Mouse (Mus musculus) fibroblast of lung, adult 2 months (primary cell): ENCODE measurements around the gene Patl2.
"Not testable (repeated sequence)": the region's sequence is repeated elsewhere in the genome, so short reads cannot be mapped to it uniquely, and the experiment has no call there.

Experiments used
- DNase-seq: peaks from one replicate; pipeline ENCODE4 v3.0.0-alpha.2; 2011; ENCODE audit warnings: low read depth

The Patl2 gene

DNA sequence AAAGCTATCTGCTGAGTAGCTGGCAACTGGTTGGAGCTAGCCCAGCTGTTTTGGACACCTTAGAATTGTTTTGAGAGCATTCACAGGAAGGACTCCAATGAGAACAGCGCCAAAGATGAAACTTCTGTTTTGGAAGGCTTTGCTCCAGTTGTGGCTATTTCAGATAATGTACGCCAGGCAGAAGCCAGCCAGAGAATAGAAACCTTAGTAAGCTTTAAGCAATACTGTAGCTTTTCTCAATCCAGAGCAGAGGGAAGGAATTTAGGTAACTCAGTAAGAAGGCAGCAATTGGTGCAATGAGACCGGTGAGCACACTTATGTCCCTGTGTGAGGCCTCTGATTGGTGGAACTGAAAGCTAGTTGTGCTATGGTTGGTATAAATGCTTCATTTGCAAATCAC is 42.9 kb downstream of the Patl2 start:
- no peak for DNase-seq

DNA sequence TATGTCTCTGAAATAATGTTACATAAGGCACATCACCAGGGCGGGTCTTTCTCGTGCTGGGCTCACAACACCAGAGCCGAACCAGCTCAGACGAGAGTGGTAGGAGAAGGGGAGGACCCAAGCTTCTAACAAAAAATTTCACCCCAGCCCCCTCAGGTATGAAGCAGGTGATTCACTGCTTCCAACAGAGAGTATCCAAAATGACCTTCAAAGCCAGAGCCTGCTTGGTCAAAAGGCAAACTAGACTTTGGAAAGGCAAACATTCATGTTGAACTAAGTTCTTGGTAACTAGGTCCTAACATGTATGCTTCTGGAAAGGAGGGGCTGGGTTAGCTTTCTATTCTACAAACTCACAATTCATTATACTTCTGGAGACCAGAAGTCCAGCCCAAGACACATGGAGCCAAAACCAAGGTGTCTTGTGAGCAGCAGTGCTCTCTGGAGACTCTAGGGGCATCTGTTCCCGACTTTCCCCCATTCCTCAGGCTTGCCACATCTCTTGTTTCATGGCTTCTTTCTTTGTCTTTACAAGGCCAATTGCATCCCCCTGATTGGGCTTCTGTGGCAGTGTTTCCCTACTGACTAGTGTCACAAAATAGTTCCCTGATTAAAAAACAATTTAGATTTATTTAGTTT is 44.5 kb downstream of the Patl2 start:
- no peak for DNase-seq

DNA sequence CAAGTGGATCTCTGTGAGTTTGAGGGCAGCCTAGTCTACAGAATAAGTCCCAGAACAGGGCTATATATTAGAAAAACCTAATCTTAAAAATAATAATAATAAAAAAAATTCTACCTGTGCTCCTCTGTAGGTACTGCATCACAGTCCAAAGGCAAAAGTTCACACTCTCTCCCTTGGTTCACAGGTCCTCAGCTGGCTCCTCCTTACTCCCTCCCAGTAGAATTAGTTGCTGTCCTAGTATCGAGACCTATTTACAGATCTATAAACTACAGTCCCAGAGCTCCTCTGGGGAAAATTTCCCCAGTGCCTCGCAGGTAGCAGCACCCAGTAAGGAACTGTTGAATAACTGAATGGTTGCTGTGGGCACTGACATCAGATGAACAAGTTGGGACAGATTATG is 45.2 kb downstream of the Patl2 start:
- no peak for DNase-seq

DNA sequence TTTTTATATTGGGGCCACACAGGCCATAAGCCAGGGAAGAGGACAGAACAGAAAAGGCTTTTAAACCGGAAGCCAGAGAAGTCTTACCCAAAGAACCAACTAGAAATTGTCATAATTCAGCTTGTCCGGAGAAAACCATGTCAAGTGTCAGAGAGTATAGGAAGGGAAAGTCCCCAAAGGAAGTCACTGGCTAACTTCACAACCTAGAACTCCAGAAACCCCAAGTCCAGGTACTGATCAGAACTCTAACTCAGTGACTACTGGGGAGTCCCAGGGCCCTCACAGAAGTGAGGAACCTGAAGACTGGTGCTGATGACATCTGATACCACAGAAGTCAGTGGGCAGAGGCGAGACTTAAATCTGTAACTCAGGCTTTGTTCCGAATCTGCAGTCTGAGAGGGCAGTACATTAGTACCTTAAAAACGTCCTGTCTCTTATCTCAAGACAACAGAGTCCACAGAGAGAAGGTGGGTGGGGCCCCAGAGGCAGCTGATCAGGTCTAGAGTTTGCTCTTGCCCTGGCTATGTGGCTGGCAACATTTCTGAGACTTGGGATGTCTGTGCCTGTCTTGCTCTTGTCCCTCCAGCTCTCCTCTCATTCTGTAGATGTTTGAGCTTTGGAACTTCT is 48.0 kb downstream of the Patl2 start:
- no peak for DNase-seq

DNA sequence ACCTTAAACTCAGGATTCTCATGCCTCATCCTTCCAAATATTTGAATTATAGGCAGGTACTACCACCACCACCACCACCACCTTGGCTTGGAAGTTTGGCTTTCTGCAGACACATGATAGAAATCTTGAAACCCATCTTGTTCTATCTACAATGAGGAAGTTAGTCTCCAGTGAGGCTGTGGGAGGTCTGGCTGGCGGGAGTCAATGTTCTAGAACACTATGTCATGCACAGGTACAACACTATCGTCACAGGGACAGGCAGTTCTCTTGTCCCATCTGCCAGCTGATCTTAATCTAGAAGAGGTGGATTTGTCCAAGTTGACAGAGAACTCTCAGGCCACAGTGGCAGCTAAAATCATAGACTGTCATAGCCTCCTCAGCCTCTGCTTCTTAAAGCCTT is 53.4 kb downstream of the Patl2 start:
- no peak for DNase-seq

DNA sequence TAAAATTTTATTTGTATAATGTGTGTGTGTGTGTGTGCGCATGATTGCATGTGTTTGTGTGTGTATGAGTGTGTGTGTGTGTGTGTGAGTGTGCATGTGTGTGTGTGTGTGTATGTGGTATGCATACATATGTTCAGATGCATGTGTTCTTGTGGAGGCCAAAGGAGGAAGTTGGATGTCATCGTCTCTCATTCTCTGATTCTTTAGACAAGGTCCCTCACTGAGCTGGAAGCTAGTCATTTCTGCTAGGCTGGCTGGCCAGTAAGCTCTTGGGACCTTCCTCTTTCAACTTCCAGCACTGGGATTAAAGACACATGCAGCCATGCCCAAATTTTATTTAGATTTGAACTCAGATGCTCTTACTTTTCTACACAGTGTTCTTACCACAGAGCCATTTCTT is 53.9 kb downstream of the Patl2 start:
- no peak for DNase-seq

DNA sequence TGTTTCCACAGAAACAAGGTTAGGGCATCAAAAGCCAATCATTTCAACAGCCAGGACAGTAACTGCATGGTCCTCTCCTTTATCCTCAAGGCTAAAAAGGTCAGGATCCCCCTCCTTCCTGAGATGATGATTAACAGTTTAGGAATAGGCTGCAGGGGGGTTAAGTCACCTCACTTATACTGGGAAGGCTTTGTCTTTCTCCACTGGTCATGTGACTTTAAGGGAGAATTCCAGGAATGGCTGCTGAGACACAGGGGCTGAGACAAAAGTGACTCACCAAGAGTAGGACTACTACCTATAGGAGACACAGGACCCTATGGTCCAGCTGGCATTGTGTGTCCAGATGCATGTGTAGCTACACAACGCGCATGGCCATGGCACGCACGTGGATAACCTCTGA is 58.4 kb downstream of the Patl2 start:
- no peak for DNase-seq

DNA sequence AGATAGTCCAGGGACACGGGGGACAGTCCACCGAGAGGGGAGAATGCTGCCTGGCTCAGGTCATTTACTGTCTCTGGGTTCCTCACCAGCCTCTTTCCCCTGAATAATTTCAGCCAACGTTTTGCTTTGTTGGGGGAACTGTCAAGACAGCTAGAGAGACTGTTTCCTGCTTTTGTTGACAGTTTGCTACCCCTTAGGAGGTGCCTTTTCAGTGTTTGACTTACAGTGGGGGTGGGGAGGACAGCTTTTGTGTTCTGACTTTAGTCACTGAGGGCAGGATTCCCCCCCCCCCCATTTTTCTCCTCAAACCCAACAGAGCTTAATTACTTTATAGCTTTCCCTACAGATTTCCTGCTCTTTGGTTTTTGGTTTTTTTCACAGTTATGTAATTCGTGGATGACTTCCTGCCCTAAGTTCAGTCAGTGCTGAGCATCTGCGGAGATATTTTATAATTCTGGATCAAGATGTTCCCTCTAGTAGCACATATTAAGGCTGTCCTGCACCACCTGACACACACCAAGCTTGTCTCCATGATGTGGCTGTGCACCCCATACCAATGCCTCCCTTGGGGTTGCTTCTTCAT is 59.1 kb downstream of the Patl2 start:
- DNase-seq = no peak

DNA sequence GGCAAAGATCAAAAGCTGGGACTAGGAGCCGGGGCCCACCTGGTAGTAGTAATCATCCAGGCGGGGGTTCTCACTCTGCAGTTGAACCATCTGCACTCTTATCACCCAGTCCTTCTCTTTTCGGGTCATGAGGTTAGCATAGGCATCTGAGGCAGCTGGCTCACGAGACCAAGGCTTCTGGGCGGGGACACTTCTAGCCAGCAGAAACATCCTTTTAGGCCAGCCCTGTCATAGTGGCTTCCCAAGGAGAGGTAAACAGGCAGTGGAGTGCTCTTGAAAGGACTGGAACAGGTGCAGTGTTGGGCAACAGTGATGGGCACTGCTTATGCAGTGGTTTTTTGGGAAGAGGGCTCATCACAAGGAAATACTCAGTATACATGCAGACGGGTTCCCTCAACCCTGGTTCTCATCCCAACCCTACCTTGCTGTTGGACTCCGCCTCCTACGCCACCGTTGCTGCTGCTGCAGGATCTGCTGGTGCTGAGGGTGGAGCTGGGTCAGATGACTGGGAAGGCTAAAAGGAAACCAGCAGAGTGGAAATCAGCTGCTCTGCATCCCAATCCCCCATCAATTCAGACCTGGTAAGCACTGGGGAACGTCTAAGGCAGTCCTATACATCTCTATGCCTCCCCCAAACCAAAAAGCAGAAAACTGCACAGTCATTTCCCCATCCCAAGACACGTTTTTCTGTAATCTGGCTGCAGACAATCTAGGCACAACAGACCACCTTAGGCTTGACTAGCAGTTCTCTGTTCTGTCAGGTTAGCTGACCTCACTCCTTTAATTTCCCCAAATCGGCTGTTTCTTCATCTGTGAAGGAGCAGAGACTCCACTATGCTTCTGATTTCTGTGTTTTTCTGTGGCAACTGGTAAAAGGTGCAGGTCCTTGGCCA is 60.1 kb downstream of the Patl2 start:
- no peak for DNase-seq

DNA sequence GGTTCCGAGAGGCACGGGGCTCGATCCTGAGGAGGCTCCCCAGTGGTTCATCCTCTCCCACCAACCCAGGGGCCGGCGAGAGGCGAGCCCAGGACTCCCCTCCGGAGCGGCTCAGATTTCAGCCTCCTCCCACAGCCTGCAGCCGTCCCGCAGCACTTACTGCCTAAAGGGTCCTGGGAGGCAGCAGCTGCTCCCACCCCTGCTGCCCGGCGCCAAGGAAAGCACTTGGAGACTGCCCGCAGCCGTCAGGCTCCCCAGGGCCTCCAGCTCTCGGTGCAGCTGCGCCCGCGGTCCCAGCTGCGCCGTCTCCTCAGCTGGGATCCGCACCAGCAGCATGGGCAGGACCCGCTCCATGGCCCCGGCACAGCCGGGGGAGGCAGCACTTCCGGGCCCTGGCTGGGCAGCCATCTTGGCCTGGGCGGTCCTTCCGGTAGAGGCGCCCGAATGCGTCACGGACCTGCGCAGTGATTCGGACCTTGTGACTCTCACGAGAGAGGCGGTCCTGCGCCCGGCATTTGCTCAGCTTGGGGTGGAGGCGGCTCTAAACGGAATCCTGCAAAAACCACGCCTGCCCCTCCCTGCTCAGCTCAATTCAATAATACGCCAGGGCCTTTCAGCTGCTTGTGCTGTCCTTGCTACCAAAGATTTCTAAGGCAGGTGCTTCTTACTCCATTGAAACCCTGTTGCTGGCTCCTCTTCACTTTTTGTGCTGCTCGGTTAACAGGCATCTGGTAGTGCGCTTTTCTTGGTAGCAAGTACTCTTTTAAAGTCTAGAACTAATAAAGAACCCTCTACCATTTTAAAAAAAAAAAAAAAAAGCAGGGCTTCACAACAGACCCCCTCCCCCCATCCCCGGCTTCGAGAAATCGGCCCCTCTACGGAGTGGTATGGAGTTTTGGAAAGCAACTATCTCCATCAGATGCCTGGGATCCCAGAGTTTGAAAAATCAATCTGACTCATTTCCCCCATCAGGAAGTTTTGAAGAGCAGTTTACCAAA is 67.7 kb downstream of the Patl2 start, which contains the start of gene Spg11:
Gene Spg11, minus strand, starts transcription at position 426 of the 998 bp plus-strand sequence.
- DNase-seq = peak; percentile 94

DNA sequence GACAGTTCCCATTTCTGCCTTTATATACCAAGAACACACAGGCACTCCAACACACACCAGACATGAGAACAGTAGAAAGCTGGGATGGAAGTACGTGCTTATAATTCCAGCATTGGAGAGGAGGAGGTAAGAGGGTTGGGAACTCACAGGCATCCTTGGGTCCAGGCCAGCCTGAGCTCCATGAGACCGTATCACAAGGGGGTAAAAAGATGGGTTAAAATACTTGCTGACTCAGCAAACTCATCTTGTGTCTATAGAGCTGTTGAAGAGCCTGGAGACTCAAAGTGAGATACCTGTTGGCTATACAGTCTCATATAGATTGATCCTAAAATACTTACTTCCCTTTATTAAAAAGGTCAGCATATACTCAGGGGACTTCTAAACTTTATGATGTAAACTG is 69.1 kb downstream of the Patl2 start:
- no peak for DNase-seq

DNA sequence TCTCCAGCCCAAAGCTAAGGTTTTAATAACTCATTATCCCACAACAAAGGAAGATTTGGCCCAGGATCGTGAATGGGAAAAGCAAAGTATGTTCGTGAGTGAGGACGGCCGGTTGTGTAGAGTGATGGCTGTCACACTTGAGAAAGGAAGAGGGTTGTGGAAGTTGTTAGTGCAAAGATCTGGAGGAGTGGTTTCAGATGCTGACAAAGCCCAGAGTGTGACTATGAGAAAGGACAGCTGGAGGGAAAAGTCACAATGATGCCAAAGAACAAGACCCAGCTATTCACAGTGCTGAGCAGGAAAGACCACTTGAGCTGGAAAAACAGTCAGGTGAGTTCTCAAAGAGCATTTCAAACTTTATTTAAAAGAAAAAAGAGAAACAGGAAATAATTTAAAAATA is 76.3 kb downstream of the Patl2 start:
- DNase-seq = no peak

DNA sequence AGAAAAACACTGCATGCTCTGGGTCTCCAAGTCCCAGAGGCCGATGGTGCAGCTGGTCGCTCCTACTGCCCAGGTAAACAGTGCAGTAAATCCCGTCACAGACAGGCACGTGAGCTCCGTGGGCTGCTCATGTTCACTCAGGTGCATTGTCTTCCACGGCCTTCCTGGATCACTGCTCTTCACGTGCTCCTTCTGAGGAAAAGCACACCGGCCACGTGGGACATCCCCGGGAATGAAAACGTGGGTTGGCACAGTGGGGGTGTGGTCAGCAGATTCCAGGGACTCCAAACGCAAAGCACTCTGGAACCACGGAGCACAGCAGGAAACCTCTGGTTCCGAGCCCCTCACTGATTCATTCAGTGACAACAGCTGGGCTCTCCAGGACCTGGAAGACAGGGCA is 77.9 kb downstream of the Patl2 start:
- no peak for DNase-seq

DNA sequence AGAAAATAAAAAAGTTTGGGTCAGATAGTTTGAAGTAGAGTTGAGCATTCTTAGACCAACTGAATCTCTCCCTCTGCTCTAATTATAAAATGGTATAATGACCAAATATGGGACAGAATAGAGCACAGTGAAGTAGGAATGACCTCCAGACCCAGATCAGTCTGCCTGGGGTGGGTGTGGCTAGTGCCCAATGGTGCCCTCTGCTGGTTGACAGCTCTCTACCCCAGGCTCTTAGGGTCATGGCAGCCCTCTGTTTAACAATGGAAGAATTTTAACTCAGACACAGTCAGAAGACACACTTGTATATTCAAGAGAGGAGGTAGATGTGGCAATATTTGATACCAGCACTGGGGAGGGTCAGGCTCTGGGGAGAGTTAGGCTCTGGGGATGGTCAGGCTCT is 83.9 kb downstream of the Patl2 start:
- no peak for DNase-seq

DNA sequence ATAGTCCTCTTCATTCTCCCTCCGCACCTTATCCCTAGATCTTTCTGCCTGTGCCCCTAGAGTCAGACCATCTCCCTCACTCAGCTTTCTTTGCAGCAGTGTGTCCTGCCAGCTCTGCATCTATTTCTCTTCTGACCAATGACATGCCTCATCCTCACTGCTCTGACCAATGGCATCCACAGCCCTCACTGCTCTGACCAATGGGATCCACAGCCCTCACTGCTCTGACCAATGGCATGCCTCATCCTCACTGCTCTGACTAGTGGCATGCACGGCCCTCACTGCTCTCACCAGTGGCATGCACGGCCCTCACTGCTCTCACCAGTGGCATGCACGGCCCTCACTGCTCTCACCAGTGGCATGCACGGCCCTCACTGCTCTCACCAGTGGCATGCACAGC is 88.3 kb downstream of the Patl2 start:
- DNase-seq = not testable (repeated sequence)

DNA sequence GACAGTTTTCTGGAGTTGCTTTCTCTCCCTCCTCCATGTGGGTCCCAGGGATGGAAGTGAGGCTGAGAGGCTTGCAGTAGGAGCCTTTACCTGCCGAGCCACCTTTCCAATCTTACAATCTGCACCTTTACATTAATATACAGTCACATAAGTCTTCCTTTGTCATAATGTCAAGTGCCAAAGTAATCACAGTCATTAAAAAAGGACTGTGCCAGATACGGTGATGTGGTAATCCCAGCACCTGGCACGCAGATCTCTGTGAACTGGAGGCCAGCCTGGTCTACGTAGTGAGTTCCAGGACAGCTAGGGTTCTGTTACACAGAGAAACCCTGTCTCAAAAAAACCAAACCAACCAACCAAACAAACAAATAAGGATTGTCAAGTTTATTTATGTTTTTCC is 92.1 kb downstream of the Patl2 start:
- no peak for DNase-seq

DNA sequence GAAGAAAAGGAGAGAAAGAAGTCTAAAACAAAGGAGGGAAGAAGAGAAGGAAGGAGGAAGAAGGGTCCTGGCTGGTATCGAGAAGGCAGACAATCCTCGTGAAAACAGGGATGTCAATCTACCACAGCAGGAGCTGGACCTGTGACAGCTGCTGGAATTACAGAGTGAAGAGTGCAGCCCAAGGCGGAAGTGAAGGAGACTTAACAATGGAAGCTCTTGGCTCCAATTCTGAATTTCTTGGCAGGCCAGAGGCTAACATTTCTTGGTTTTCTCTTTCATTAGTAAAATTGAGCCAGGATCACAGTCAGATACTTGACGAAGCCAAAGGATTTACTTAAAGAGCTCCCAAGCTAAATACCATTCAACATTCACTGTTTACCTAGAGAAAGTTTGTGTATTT is 99.5 kb downstream of the Patl2 start:
- no peak for DNase-seq

DNA sequence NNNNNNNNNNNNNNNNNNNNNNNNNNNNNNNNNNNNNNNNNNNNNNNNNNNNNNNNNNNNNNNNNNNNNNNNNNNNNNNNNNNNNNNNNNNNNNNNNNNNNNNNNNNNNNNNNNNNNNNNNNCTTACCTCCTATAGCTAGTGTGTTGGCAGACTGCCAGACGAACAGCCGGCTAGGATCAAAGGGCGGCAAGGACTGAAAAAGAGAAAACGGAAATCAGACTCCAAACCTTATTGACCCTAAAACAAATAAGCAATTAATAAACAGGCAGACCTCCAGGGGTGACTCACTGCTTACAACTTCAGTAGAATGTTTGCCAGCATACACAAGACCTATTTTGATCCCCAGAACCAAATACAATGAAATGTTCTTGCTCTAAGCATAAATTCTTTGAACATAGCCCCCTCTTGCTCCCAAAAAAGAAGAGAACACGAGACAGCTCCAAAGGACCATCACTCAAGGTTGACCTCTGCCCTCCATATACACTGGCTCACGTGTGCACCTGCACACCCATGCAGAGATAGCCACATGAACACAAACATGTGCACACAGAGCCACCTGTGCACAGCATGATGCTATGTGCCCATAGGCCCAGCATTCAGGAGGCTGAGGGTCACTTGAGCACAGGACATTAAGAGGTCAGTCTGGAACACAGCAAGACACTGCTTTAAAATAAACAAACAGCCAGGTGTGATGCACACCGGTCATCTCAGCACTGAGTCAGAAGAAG is 104.1 kb downstream of the Patl2 start:
- no peak for DNase-seq
